Mouse (Mus musculus): ENCODE results near the gene Bloc1s6. TPM values are rescaled to one million over a fixed set of nuclear protein-coding genes. Genes with fewer than 3 reads are reported as not detected.

The Bloc1s6 gene
- polyA plus RNA-seq, 1 experiment, result not detected

DNA sequence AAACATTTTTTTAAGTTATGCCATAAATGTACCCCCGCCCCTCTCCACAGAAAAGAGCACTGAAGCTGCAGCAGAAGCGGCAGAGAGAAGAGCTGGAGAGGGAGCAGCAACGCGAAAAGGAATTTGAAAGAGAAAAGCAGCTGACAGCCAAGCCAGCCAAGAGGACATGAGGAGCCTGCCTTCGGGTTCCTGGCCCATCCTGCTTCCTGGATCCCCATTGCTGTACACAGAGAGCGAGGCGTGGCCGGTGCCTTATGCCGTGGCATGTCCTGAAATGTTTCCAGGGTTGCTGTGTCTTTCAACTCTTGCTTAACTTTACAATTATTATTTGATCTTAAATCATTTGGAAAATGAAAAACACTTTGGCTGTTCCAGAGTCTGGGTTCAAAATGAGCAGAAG, 8.2 kb downstream of the Bloc1s6 start:
- no peak overlapping the region for H3K4me3 ChIP-seq (ENCODE audit: insufficient read depth, low read depth, low read length)
- H3K4me1 ChIP-seq (ENCODE audit: control insufficient read depth, insufficient read depth, low read length), result no peaks in the 10 kb centered on the region
- no peak overlapping the region for H3K27ac ChIP-seq (ENCODE audit: insufficient read depth, low read depth, low read length)
- no peak for TF ChIP-seq CTCF (IDR thresholded peaks at IDR 0.05; ENCODE audit: insufficient read depth, low read depth, low read length)
- TF ChIP-seq POLR2A (IDR thresholded peaks at IDR 0.05; ENCODE audit: insufficient read depth, low read depth, low read length), result no peak
- WGBS, result 84% methylated on average over 9 of the region's 9 CpGs

DNA sequence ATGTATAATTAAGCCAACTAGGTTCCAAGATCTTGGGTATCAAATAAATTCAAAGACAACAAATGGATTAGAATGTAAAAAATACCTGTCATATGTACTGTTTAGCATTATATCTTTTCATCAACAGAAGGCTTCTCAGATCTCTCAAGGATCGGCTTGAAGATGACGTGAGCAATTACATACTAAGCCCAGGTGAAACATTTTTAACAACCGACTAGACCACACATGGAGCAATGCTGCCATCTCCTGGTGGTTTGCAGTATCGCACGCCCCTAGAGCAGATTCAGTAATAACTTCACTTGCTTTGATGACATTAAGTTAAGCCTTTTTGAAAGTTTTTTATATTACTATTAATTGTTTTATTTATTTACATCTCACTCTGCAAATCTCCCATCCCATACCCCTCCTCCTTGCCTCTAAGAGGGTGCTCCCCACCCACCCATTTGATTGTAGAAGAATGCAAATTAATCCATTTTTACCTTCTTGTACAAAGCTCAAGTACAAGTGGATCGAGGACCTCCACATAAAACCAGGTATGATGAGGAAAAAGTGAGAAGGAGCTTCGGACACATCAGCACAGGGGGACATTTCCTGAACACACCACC, 15.5 kb downstream of the Bloc1s6 start:
- Histone ChIP-seq H3K27ac (ENCODE audit: insufficient read depth, low read depth, low read length) (no peak overlapping the region), H3K4me3 (ENCODE audit: insufficient read depth, low read depth, low read length) (no peak overlapping the region), H3K4me1 (ENCODE audit: control insufficient read depth, insufficient read depth, low read length) (no peaks in the 10 kb centered on the region)
- TF ChIP-seq CTCF (IDR thresholded peaks at IDR 0.05; ENCODE audit: insufficient read depth, low read depth, low read length), result no peak
- TF ChIP-seq POLR2A (IDR thresholded peaks at IDR 0.05; ENCODE audit: insufficient read depth, low read depth, low read length), result no peak
- WGBS, result 14% methylated on average over 7 of the region's 7 CpGs

DNA sequence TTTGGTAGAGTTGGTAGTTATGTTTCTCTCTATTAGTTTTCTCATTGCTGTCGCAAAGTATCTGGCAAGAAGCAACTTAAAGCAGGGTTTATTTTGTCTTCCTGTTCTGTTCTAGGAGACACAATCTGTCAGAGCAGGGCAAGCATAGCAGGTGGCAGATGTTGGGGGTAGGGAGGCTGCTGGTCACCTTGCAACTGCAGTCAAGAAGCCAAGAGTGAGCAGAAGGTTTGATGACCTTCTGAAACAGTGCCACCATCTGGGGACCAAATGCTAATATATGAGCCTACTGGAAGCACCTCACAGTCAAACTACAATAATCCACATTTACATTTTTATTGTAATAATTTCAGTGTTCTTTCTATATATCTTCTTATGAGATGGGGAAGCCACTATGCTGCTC, 21.5 kb downstream of the Bloc1s6 start:
- no peaks in the 10 kb centered on the region for H3K4me1 ChIP-seq (ENCODE audit: control insufficient read depth, insufficient read depth, low read length)
- TF ChIP-seq CTCF (IDR thresholded peaks at IDR 0.05; ENCODE audit: insufficient read depth, low read depth, low read length), result no peak
- TF ChIP-seq POLR2A (IDR thresholded peaks at IDR 0.05; ENCODE audit: insufficient read depth, low read depth, low read length), result no peak
- 94% methylated on average over 1 of the region's 1 CpGs for WGBS

DNA sequence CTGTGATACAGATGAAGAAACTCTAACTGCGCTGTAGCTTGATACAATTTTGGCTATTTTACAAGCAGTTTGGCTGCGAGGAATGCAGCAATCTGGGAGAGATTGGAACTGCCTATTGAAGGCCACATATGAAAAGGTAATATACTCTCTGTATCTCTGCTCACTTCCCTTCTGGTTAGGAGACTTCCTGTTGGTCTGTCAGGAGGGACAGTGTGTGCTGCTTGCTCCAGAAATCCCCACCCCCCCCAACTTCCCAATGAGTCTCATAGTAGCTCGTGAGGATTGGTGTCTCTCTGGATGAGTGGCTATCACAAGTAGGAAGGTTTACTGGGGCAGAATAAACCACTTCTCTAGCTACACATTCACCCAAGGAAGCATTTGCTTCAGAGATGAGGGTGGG, 24.7 kb downstream of the Bloc1s6 start:
- Histone ChIP-seq H3K4me1 (ENCODE audit: control insufficient read depth, insufficient read depth, low read length) (peaks cover 9% of the 10 kb centered on the region), H3K4me3 (ENCODE audit: insufficient read depth, low read depth, low read length) (no peak overlapping the region), H3K27ac (ENCODE audit: insufficient read depth, low read depth, low read length) (no peak overlapping the region)
- TF ChIP-seq POLR2A (IDR thresholded peaks at IDR 0.05; ENCODE audit: insufficient read depth, low read depth, low read length) (no peak), CTCF (IDR thresholded peaks at IDR 0.05; ENCODE audit: insufficient read depth, low read depth, low read length) (no peak)
- WGBS, result 77% methylated on average over 3 of the region's 3 CpGs

More for the DNA sequence above, 21.5 kb downstream of the Bloc1s6 start:
- no peak overlapping the region for H3K4me3 ChIP-seq (ENCODE audit: insufficient read depth, low read depth, low read length)
- no peak overlapping the region for H3K27ac ChIP-seq (ENCODE audit: insufficient read depth, low read depth, low read length)

DNA sequence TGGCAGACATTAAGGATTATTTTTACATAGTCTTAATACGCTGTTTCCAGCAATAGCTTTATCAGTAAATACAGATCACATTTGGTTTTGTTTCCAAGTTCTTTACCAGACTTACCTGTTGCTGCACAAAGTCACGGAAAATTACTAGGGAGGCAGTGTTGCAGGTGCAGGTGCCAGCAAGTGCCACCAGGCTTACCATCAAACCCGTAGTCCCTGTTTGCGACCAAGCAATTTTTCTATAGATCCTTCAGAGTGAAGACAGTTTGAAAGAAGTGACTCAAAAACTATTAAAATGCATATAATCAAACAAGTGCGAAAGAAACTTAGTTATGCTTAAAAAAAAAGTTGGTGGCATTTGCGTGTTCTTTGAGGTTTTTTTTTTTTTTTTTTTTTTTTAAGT, 26.2 kb downstream of the Bloc1s6 start:
- 59% methylated on average over 6 of the region's 6 CpGs for WGBS
- H3K4me3 ChIP-seq (ENCODE audit: insufficient read depth, low read depth, low read length), result no peak overlapping the region
- peaks cover 9% of the 10 kb centered on the region for H3K4me1 ChIP-seq (ENCODE audit: control insufficient read depth, insufficient read depth, low read length)
- H3K27ac ChIP-seq (ENCODE audit: insufficient read depth, low read depth, low read length), result no peak overlapping the region
- no peak for TF ChIP-seq POLR2A (IDR thresholded peaks at IDR 0.05; ENCODE audit: insufficient read depth, low read depth, low read length)
- TF ChIP-seq CTCF (IDR thresholded peaks at IDR 0.05; ENCODE audit: insufficient read depth, low read depth, low read length), result no peak

DNA sequence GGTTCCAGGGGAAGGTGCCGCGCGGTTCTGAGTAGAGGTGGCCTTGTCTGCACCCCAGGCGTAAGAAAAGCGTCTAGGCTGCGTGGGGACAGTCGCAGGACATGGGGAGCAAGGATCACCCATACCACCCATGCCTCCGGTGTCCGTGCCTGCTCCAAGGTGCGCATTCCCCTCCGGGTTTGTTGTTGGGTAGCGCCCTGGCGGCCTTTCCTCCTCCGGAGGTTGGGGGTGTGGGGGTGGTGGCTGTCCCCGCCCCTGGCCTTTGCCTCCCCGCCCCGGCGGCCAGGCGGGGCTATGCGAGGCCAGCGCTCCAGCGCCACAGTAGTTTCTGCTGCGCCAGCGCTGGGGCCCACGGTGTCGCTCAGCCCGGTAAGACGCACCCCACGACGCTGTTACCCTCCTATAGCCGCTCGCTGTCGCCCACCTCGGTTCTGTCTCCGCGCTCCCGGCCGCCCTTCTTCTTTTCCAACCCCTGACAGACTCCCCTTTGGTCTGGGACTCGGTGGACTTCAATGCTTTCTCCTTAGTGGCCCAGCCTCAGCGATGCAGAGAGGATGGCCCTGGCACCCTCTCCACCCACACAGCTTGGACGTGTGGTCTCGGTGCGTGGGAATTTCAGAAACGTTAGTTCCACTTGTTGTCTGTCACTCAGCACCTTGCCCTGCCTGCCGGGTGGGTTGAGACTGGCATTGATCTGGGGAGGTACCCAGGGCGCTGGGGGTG, 26.9 kb downstream of the Bloc1s6 start, which contains the start of gene Sqor:
Sqor (plus strand) TSS at position 167 of the 723 bp plus-strand sequence.
- 2% methylated on average over 46 of the region's 46 CpGs for WGBS
- H3K4me1 ChIP-seq (ENCODE audit: control insufficient read depth, insufficient read depth, low read length), result peaks cover 9% of the 10 kb centered on the region
- H3K27ac ChIP-seq (ENCODE audit: insufficient read depth, low read depth, low read length), result no peak within 1 kb of the TSS
- no peak for TF ChIP-seq POLR2A (IDR thresholded peaks at IDR 0.05; ENCODE audit: insufficient read depth, low read depth, low read length)
- no peak for TF ChIP-seq CTCF (IDR thresholded peaks at IDR 0.05; ENCODE audit: insufficient read depth, low read depth, low read length)
- peak within 1 kb of the TSS; percentile 47 for H3K4me3 ChIP-seq (ENCODE audit: insufficient read depth, low read depth, low read length)

DNA sequence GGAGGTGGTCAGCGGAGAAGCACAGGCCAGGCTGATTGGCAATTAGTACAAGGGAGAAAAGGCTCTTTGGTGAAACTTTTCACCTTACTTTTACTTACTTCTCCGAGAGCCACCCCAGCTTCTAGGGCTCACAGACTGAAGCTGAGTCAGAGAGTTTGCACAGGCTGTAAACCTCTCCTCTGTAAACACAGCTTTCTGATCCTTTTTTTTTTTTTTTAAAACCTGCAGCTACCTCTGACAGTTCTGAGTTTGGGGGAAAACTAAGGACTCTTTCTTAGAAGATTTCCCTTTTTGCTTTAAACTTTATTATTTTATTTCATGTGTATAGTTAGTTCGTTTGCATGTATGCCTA, 27.5 kb downstream of the Bloc1s6 start:
- TF ChIP-seq POLR2A (IDR thresholded peaks at IDR 0.05; ENCODE audit: insufficient read depth, low read depth, low read length) (no peak), CTCF (IDR thresholded peaks at IDR 0.05; ENCODE audit: insufficient read depth, low read depth, low read length) (no peak)
- peaks cover 9% of the 10 kb centered on the region for H3K4me1 ChIP-seq (ENCODE audit: control insufficient read depth, insufficient read depth, low read length)
- H3K4me3 ChIP-seq (ENCODE audit: insufficient read depth, low read depth, low read length), result peak overlapping the region; percentile 47
- no peak overlapping the region for H3K27ac ChIP-seq (ENCODE audit: insufficient read depth, low read depth, low read length)
- 47% methylated on average over 3 of the region's 3 CpGs for WGBS

DNA sequence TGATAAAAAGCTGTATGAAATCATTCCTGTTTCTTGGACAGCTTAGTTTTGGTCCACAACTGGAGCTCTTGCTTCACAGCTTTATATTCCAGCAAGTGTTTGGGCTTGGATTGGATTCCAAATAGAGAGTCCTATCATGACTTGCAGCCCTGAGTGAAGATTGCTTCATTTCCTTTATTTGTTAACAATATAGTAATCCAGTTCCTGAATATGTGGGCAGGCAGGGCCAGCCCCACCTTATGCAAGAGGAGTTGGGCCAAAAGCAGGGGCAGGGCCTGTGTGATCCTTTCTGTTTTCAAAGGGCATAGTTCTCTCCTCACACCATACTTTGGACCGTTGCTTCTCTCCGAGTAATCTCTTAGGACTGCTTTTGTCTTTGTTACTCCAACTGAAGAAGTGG, 32.7 kb downstream of the Bloc1s6 start:
- H3K27ac ChIP-seq (ENCODE audit: insufficient read depth, low read depth, low read length), result no peak overlapping the region
- H3K4me3 ChIP-seq (ENCODE audit: insufficient read depth, low read depth, low read length), result no peak overlapping the region
- no peak for TF ChIP-seq POLR2A (IDR thresholded peaks at IDR 0.05; ENCODE audit: insufficient read depth, low read depth, low read length)
- H3K4me1 ChIP-seq (ENCODE audit: control insufficient read depth, insufficient read depth, low read length), result no peaks in the 10 kb centered on the region
- WGBS, result 89% methylated on average over 2 of the region's 2 CpGs

DNA sequence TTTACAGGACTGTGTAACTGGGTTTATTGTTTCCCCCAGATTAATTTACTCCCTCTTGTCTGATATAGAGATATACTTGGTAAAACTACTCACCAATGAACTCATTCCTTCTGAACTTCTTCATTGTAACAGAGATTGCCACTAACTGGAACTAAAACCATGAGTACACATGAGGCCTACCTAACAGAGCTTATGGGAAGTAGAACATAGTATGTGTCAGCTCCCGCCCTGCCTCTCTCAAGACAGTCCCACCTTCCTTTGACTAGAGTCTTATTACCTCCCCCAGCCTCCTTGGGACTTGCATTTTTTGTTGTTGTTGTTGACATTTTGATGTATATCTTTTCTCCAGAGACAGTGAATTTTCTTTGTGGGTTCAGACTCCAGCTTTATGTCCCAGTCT, 34.6 kb downstream of the Bloc1s6 start:
- no peaks in the 10 kb centered on the region for H3K4me1 ChIP-seq (ENCODE audit: control insufficient read depth, insufficient read depth, low read length)
- H3K27ac ChIP-seq (ENCODE audit: insufficient read depth, low read depth, low read length), result no peak overlapping the region
- TF ChIP-seq CTCF (IDR thresholded peaks at IDR 0.05; ENCODE audit: insufficient read depth, low read depth, low read length) (no peak), POLR2A (IDR thresholded peaks at IDR 0.05; ENCODE audit: insufficient read depth, low read depth, low read length) (no peak)
- 94% methylated on average over 1 of the region's 1 CpGs for WGBS
- no peak overlapping the region for H3K4me3 ChIP-seq (ENCODE audit: insufficient read depth, low read depth, low read length)
